Mouse (Mus musculus) C3H10T1/2 (cell line): ENCODE results near the gene Ppp1r3f. TPM values are rescaled to one million over a fixed set of nuclear protein-coding genes. Genes with fewer than 3 reads are reported as not detected.

Experiments used
- polyA plus RNA-seq, 2 experiments: library from polyadenylated mRNA; unstranded; fragments of >200 nt; fragmentation: generic; extraction: Trizol; gene quantifications; one replicate each; pipeline ENCODE4 v1.2.1; 2012; ENCODE audit warnings: missing spikeins in 2 of 2

Gene Ppp1r3f
- polyA plus RNA-seq: 1 to 10 TPM; 1.5 to 4.1 TPM

GRCm38 (mm10) chrX:7574087-7574884 lies at the start of gene Ppp1r3f:
Ppp1r3f (minus strand) TSS chrX:7574283.

GRCm38 (mm10) chrX:7606783-7607182 lies 32.7 kb upstream of the Ppp1r3f start, which contains the start of gene Cacna1f:
Cacna1f (plus strand) TSS chrX:7607083.

GRCm38 (mm10) chrX:7604879-7605574 lies 30.9 kb upstream of the Ppp1r3f start, which contains the start of gene Ccdc22:
Ccdc22 (minus strand) TSS chrX:7605517.

DNA sequence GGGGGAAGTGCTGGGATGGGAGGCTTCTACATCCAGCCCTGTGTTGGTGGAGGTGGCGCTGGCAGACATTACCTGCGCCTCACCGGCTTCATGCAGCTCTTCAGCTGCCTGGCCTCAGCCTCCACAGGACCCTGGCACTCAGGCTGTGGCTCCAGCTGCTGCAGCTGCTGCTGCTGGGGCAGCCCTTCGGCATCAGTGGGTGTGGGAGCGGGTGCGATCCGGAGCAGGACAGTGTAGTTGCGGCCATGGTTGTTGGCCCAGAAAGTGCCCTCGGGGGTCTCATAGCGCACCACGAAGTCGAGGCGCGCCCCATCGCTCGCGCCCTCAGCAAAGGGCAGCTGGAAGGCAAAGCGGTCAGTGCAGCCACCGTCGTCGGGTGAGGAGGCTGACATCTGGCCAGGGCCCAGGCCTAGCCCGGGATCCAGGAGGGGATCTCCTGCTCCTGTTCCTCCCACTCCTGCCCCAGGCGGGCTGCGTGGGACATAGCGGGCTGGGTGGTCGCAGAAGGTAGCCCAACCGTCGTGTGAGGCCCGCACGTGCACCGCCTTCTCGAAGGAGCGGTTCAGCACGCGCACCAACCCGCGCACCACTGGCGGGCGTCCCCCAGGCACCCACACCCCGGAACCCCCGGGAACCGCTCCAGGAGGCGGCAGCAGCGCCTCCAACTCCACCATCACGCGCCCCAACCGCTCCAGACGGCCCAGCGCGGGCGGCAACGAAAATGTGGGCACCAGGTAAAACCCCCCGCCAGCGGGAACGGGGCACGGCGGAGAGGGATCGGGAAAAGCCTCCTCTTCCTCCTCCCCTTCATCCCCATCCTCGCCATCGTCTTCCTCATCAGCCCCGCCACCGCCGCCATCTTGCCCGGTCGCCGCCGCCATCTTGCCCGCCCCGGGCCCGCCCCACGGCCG lies 652 bp downstream of the Ppp1r3f start, which contains the start of gene Foxp3:
Gene Foxp3 (plus strand): TSS at position 469 of the 911 bp plus-strand sequence.

Other genes starting within 250 kb of the Ppp1r3f start
- gene Usp27x, start 198.5 kb downstream of the Ppp1r3f start, polyA plus RNA-seq: 1 to 10 TPM in 1 of 2 experiments, under 1 TPM in 1; 0.20 to 2.1 TPM
- gene Foxp3, start 639 bp downstream of the Ppp1r3f start, polyA plus RNA-seq: under 1 TPM; 0.12 to 0.41 TPM
- gene Ccdc22, start 31.2 kb upstream of the Ppp1r3f start, polyA plus RNA-seq: 10 to 100 TPM; 26.1 to 46.2 TPM
- under 1 TPM in 1 of 2 experiments, not detected in 1; 0.01 TPM for gene Cacna1f, start 32.8 kb upstream of the Ppp1r3f start, polyA plus RNA-seq
- gene Syp, start 64.2 kb upstream of the Ppp1r3f start, polyA plus RNA-seq: under 1 TPM; 0.22 to 0.81 TPM
- gene Prickle3, start 83.0 kb upstream of the Ppp1r3f start, polyA plus RNA-seq: under 1 TPM; 0.16 to 0.66 TPM
- 100 to 1,000 TPM; 442 to 683 TPM for gene Plp2, start 97.1 kb upstream of the Ppp1r3f start, polyA plus RNA-seq
- under 1 TPM; 0.01 to 0.20 TPM for gene Magix, start 107.0 kb upstream of the Ppp1r3f start, polyA plus RNA-seq
- 10 to 100 TPM in 1 of 2 experiments, 1 to 10 TPM in 1; 2.5 to 11.5 TPM for gene Gpkow, start 122.8 kb upstream of the Ppp1r3f start, polyA plus RNA-seq
- 10 to 100 TPM; 15.4 to 54.3 TPM for gene Wdr45, start 140.1 kb upstream of the Ppp1r3f start, polyA plus RNA-seq
- gene Gm45208, start 148.0 kb upstream of the Ppp1r3f start, polyA plus RNA-seq: under 1 TPM in 1 of 2 experiments, not detected in 1; 0.24 TPM
- 100 to 1,000 TPM; 113 to 154 TPM for gene Praf2, start 154.2 kb upstream of the Ppp1r3f start, polyA plus RNA-seq
- gene Ccdc120, start 176.6 kb upstream of the Ppp1r3f start, polyA plus RNA-seq: 1 to 10 TPM; 2.4 to 7.6 TPM
- gene Tfe3, start 188.3 kb upstream of the Ppp1r3f start, polyA plus RNA-seq: 10 to 100 TPM; 32.8 to 42.6 TPM
- 10 to 100 TPM in 1 of 2 experiments, 1 to 10 TPM in 1; 5.9 to 35.2 TPM for gene Gripap1, start 215.5 kb upstream of the Ppp1r3f start, polyA plus RNA-seq
- gene Kcnd1, start 248.0 kb upstream of the Ppp1r3f start, polyA plus RNA-seq: 1 to 10 TPM in 1 of 2 experiments, under 1 TPM in 1; 0.34 to 4.5 TPM